Mouse (Mus musculus) retina, postnatal 1 day (tissue): Measurements from ENCODE around the gene Gdpd3.
"Not testable (repeated sequence)": the region's sequence is repeated elsewhere in the genome, so short reads cannot be mapped to it uniquely, and the experiment has no call there.

Source experiments
- DNase-seq: peaks from one replicate; pipeline ENCODE4 v3.0.0-alpha.2; 2012

Gene Gdpd3

GRCm38 (mm10) chr7:126760956-126761355, 5.2 kb upstream of the Gdpd3 start:
- no peak for DNase-seq

DNA sequence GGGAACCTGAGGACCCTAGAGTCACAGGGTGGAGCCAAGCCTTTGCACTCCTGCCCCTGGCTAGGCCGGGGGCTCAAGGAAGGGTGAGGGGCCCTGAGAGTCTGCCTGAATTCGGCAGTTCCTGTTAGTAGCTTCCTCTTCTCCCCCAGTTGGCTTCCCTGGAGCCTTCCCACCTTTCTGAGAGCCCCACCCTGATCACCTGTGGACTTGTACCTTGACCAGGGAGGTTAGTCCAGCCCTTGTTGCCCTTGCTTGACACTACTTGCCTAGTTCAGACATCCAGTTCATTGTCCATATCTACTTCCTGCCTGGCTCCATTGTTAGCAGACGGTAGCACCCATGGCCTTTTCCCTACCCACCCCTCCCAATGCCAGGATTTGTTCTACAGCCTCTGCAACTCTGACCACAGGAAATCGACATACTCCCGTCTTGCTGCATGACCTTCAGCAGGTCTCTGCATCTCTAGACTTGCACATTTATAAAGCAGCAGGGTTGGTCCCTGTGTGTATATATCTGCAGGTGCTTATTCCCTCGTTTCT, 4.5 kb upstream of the Gdpd3 start:
- DNase-seq = no peak

DNA sequence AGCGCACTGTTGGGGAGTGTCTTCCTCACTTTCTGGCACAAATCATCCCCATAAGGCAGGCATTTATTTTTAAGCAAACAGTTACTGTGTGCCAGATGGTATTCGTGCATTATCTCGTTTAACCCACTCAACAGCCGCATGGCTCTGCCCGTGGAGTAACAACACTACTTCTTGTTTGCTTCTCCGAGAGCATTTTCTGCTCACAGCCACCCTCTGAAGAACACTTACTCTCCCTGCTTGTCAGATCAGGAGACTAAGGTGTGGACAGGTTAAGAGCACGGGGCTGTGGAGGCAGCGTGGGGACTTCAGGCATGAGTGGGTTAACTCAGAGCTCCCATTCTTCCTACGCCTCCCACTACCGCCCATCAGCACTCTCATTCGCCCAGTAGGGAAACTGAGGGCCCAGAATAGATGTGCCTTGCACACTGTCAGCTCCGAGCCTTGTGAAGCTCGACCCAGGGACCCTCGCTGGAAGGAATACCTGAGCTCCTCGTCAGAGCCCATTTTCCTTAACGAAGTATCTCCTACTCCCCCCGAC, 3.6 kb upstream of the Gdpd3 start:
- DNase-seq = no peak

- no peak for DNase-seq
Observed at GRCm38 (mm10) chr7:126765540-126765939, 594 bp upstream of the Gdpd3 start.

DNA sequence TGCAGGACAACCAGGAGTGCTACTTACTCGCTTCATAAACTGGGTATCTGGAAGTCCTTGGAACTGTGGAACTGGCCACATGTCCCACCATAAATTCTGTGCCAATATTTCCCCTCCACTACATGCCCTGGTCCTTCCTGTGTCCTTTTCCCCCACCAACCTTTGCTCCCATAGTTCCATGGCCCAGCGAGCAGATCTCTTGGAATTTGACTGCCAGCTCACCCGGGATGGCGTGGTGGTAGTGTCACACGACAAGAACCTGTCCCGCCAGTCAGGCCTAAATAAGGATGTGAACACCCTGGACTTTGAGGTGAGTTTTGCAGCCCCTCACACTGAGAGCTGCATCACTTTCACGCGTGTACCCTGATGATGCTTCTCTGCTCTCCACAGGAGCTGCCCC, 867 bp downstream of the Gdpd3 start:
- no peak for DNase-seq

- DNase-seq = no peak
Observed at GRCm38 (mm10) chr7:126770784-126771183, 4.7 kb downstream of the Gdpd3 start.

DNA sequence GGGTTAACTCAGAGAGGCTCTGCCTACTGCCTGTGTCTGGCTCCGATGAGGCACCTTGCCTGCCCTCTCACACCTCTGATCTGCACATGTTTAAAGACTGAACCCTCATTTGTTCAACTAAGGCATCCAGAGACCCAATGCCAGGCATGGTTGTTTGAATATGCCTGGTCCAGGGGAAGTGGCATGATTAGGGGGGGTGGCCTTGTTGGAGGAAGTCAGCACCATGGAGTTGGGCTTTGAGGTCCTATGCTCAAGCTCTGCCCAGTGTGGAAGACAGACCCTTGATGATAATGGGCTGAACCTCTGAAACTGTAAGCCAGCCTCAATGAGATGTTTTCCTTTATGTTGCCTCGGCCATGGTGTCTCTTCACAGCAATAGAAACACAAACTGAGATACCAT, 7.2 kb downstream of the Gdpd3 start:
- DNase-seq = no peak

GRCm38 (mm10) chr7:126774463-126774862, 8.3 kb downstream of the Gdpd3 start:
- DNase-seq = no peak

DNA sequence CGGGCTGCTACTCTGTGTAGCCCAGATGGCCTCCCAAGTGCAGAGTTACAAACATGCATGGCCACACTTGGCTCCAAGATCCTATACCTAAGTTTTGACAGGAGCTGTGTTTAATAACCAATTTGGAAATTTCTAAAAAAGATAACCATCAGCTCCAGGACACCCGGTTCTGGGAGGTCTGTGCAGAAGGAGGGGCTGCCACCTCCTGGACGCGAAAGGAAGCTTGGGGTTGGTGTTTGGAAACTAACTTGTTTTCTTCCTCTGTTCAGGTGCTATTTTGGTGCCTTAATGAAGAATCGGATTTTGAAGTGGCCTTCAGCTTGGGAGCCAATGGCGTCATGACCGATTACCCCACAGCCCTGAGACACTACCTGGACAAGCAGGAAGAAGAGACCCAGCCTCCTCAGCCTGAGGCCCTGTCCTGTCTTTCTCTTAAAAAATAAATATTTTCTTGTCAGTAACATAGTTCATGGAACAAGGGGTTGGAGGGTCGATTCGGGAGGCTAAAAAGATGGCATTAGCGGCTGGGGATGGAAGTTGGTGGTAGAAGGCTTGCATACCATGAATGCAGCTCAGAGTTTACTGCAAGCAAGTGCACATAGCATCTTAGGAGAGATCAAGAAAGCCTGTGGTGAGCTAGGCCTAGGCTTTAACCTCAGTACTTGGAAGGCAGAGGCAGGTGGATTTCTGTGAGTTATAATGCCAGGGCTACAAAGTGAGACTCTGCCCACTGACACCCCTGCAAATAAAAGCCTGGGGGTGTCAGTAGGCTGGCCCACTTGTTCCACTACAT, 9.2 kb downstream of the Gdpd3 start:
- no peak for DNase-seq

- no peak for DNase-seq
Observed at GRCm38 (mm10) chr7:126775978-126776234, 9.8 kb downstream of the Gdpd3 start.

GRCm38 (mm10) chr7:126776598-126777057, 10.5 kb downstream of the Gdpd3 start, which contains the start of gene Ypel3:
Gene Ypel3 (plus strand): TSS chr7:126776955.
- peak; percentile 96 for DNase-seq

DNA sequence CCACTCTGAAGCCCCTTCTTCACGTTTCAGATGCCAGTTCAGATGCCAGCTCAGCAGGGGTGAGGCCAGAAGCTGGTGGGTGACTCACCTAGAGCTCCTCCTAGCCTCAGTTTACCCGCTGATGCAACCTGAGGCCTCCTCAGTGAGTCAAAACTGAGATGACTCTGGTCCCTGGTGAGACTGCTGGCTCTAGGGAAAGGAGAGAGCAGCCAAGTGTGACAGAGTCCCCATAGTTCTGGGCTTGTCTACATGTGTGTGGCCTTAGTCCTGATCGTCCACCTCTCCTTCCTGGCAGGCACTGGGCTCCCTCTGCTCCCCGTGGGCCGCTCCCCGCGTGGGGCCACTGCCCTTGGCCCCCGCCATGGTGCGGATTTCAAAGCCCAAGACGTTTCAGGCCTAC, 11.3 kb downstream of the Gdpd3 start:
- DNase-seq = no peak

DNA sequence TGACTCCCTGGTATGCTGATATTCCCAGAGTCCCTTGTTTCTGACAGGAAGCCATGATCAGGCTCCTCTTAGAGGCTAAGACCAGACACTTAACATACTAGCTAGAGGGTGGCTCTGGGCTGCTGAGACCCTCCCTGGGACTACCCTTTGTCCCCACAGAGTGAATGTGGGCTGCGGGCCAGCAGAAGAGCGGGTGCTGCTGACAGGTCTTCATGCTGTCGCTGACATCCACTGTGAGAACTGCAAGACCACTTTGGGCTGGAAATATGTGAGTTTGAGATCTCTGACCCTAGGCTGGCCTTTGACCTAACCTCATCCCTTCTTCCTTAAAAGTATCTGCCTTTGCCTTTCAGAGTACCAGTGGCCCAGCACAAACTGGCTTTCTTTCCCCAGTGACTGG, 12.0 kb downstream of the Gdpd3 start:
- no peak for DNase-seq

DNA sequence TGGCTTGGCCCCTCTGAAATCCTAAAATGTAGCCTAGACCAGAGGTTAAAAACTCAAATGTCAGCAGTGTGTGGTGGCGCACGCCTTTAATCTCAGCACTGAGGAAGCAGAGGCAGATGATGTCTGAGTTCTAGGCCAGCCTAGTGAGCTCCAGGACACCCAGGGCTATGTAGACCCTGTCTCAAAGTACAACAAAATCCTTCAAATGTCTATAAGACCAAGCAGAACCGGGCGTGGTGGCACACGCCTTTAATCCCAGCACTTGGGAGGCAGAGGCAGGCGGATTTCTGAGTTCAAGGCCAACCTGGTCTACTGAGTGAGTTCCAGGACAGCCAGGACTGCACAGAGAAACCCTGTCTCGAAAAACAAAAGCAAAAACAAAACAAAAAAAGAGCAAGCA, 13.0 kb downstream of the Gdpd3 start:
- DNase-seq = not testable (repeated sequence)

- DNase-seq = peak; percentile 91
Observed at GRCm38 (mm10) chr7:126779983-126780970, 14.1 kb downstream of the Gdpd3 start.

- DNase-seq = peak; percentile 70
Observed at GRCm38 (mm10) chr7:126780971-126781635, 15.0 kb downstream of the Gdpd3 start, which contains the start of gene Tbx6. Gene Tbx6 (plus strand): TSS chr7:126781483.

GRCm38 (mm10) chr7:126781661-126782370, 15.7 kb downstream of the Gdpd3 start:
- no peak for DNase-seq

DNA sequence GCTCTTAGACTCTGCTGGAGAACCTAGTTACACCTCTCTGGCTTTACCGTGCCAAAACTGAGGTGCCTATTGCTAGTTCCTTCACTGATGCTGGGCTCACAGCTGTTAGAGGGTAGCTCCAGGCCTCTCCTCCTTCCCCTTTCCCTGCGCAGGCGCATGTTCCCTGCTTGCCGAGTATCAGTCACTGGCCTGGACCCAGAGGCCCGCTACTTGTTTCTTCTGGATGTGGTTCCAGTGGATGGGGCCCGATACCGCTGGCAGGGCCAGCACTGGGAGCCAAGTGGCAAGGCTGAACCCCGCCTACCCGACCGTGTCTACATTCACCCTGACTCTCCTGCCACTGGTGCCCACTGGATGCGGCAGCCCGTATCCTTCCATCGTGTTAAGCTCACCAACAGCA, 16.6 kb downstream of the Gdpd3 start:
- no peak for DNase-seq

GRCm38 (mm10) chr7:126784469-126784868, 18.3 kb downstream of the Gdpd3 start:
- no peak for DNase-seq

- DNase-seq = no peak
Observed at GRCm38 (mm10) chr7:126785056-126785455, 18.9 kb downstream of the Gdpd3 start.

DNA sequence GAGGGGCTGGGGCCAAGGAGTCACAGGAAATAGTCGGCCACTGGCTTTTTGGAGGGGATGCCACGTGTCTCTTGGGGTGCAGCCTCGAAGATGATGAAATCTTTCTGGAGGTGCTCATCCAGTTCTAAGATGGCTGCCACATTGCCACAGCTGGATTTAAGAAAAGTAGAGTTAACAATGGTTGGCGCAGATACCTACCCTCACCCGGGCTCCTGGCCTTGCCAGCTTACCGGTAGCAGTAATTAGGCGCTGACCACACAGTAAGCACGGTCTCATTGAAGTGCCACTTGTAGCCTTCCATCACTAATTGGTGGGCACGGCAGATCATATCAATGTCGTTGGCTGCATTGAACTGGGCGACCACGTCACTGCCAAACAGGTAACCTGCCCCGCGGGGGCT, 20.0 kb downstream of the Gdpd3 start:
- DNase-seq = no peak

- DNase-seq = no peak
Observed at GRCm38 (mm10) chr7:126789141-126789540, 23.0 kb downstream of the Gdpd3 start.
